Mouse (Mus musculus): Measurements from ENCODE around the gene Stard3.

Stard3 gene

DNA sequence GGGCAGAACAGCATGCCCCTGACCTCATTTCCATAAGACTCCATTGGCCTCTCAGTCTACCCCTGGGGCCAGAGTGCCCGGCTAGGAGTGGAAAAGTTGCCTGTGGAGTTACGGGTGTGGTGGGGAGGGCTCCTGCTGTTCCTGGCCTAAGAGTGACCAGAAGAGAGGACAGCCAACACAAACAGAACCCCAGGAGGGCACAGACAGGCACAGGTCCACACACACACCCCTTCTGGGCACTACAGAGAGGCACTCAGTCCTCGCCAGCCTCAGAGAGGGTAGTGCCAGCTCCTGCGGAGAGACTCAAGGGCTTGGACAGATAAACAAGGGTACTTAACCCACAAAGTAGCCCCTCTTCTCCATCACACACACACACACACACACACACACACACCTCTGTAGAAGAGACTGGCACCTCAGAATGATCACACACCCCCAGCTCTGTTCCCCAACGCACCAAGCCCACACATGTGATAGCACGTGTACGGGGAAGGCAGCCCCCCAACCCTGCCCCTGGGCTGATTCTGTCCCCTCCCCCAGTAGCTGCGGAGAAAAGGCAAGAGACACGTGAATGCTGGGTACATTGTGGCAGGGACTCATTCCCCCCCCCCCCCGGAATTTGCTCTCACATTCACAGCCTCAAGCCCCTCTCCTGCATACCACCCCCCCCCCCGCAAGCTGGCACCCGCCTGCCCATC lies 10.6 kb upstream of the Stard3 start:
- no peak for DNase-seq (ENCODE audit: extremely low spot score, low read depth, low spot score)

DNA sequence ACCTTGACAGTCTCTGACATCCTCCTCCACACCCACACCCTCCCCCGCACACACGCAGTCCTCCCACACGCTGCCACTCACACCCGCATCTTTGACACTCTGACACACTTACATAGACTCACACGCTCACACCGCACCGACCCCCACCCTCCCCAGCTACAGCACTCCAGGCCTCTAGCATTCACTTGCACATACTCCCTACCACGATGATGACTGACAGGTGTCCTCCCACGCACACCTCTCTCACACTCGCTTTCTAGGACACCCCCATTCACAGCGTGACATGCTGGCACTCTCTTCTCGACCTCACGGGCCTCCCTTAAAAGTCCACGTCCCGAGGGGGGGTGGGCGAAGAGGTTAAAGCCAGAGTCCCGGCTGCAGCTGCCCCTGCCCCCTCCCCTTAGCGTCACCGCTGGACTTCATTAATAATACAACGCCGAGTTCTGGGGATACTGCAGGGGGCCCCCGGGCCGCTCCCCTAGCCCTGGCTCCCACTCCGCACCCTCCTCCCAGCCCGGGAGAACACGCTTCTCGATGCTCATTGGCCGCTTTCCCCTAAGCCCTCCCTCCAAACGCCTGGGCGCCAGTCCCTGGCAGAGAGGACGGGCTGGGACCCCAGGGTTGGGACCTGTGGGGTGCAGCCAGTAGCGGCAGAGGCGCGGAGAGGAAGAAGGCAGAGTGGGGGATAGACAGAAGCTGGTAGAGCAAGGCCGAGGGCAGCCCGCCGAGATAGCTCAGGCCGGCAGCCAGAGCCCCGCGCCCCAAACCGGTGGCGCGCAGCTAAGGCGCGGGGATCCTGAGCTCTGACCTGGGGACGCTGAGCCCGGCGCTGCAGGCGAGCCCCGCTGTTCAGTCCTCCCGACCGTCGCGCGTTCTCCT lies 9.8 kb upstream of the Stard3 start, which contains the start of gene Ppp1r1b:
Gene Ppp1r1b, plus strand, starts transcription at position 322 of the 879 bp plus-strand sequence.
- DNase-seq (ENCODE audit: extremely low spot score, low read depth, low spot score), result no peak

DNA sequence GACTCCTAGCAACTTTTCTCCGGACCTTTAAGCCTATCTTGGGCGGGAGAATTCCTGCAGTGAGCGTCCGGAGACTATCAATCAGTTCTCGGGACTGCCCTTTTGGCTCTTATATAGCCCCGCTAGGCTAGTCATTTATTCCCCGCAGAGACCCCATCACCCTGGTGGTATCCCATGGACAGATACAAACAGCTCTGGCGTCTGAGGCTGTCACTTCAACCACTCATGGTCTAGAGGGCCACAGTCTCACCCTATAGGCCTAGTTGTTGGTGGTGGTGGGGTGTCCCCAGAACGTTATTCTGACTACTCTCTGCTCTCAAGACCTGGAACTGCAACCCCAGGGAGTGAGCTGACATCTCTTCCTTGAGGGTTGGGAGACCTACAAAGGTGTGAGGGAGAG lies 8.9 kb upstream of the Stard3 start:
- no peak for DNase-seq (ENCODE audit: extremely low spot score, low read depth, low spot score)

DNA sequence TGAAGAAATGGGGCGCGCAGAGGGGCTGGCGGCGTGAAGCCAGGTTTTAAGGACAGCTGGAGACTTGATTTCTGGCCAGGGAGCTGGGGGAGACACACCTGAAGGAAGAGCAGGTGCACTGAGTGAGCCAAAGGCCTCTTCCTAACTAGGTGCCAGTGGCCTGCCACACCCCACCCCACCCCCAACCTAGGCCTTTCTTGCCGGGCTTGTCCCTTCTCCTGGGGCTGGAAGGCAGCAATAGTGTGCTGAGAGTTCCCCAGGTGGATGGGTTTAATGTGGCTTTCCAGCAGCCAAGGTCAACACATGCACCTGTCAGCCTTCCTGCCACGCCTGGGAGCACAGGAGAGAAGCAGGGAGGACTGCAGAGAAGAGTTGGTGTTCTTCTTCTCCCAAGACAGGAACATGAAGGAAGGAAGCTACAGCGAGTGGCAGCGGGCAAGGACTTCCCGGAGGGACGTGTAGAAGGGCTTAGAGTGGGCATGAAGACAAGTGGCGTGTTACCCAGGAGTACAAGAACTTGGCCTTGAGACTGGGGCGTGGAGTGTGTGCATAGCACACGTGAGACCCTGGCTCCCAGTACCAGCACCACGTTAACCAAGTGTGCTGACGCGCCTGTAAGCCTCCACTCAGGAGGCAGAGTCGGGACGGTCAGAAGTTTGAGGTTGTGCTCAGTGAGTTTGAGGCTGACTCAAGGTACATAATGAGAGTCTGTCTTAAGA lies 5.7 kb upstream of the Stard3 start:
- DNase-seq (ENCODE audit: extremely low spot score, low read depth, low spot score), result no peak

DNA sequence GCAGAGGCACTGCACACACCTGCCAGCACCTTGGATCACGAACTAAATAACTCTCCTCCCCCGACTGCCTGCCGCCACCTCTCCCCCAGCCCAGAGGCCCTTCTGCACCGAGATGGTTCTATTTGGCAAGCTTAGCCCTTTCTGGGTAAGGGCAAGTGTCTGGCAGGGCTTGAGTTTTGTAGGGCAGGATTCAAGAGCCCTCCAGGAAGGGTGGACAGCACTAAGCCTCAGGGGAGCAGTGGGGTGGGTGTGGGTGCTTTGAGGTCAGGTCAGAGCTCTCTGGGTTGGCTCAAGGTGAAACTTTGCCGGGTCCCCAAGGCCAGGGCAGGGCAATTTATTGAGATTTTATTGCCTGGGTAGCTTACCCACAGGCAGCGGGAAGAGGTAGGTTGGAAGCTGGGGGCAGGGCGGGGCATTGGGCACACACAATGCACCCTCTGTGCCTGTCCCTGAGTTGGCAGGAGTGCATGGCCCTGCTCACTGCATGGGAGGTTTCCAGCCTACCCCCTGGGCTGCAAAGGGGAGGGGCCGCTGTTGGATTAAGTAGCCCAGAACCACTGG lies 4.4 kb upstream of the Stard3 start:
- no peak for DNase-seq (ENCODE audit: extremely low spot score, low read depth, low spot score)

DNA sequence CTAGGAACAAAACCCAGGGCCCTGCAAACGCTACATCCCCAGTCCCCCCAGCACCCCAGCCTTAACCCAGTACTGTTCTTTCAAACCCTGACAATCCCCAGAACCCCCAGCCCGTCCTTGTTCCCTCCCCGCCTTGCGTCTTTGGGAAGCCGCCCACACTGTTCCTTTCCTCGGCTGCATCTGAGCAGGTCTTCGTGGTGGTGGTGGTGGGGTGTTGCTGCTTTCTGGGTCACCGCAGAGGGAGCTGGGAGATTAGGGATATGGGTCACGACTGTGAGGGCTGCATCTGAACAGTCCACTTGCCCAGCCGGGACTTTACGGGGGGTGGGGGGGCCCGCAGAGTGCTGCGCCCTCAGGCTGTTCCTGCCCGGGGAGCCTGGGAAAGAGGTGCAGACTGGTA lies 3.7 kb upstream of the Stard3 start:
- DNase-seq (ENCODE audit: extremely low spot score, low read depth, low spot score), result no peak

DNA sequence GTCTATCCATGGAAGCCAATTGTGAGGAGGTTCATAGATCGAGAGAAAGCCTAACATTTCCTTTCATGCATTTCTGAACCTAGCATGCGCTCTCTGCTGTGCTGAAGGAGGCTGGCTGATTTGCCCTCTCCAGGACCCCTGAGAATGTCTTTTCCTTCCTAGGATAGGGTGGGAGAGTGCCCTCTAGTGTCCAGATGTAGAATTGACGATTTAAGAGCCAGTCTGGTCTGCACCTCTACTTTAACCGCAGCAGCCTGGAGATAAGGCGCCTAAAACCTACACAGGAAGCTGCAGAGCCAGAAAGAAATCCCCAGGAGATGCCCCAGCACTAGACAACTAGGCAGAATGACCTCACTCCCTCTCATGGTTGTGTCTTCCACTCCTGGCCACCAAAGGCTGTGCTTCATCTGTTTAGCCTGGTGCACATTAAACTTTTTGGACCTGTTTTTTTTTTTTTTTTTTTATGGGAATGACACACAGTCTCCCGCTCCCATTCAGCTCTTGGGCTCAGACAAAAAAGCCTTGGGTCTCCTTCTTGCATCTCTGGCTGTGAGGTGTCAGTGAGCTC lies 2.4 kb upstream of the Stard3 start:
- peak; percentile 93 for DNase-seq (ENCODE audit: extremely low spot score, low read depth, low spot score)

DNA sequence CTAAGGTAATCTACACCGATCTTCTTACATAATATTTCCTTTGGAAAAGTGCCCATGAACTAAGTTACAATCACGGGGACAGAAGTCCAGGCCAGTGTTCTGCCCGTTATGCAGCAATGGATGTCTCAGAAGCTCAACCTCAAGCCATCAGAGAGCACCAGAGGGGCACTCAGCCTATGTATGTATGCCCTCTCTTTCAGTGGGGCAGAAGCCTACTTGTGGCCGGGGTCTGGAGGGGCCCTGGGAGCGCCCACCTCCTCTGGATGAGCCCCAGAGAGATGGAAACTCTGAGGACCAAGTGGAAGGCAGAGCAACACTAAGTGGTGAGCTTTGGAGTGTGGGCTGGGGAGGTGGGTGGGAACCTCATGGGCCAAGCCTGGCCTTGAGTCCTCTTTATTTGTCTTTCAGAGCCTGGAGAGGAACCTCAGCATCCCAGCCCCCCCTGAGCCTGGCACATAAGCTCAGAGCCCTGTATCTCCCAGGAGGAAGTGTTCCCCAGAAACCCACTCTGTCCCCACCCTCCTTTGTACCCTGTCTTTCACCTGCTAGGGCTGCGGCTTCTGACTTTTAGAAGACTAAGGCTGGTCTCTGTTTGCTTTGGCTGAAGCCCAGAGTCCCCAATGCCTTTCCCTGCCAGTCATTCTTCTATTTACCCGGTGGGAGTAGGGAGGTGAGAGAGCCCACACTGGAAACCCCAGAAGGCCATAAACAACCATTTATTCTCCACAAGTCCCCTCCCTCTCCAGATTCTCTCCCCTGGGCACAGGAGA lies 1.4 kb upstream of the Stard3 start:
- DNase-seq (ENCODE audit: extremely low spot score, low read depth, low spot score), result no peak

DNA sequence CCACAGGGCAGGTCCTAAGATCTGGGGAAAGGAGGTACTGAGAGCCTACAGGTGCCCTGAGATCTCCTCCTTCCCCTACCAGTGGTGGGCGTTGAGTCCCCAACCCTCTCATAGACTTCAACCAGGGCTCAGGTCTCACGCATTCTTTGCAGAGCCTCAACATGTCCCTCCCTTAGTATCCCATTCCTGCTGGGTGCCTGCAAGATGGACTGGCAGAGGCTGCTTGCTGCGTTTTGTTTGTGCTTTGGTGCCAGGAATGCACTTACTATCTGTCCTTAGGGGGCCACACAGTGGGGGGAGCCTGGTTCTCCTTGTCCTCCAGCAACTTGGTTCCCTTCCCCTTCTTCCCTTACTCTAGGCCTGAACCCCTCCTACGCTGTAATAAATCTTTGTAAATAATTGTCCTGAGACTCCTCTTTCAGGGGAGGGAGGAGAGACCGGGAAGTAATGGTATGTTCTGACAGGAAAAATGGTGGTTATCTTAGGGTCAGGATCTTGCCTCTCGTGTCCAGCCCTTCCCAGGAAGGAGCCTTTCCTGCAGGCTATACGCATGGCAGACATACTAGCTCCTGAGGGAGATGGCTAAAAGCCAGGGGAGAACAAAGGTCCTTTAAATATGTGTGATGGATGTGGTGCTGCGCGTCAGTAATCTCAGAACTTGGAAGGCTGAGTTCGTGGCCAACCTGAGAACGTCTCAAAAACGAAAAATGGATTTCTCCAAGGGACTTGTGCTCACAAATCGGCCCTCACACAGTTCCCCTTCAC lies 590 bp upstream of the Stard3 start:
- no peak for DNase-seq (ENCODE audit: extremely low spot score, low read depth, low spot score)

DNA sequence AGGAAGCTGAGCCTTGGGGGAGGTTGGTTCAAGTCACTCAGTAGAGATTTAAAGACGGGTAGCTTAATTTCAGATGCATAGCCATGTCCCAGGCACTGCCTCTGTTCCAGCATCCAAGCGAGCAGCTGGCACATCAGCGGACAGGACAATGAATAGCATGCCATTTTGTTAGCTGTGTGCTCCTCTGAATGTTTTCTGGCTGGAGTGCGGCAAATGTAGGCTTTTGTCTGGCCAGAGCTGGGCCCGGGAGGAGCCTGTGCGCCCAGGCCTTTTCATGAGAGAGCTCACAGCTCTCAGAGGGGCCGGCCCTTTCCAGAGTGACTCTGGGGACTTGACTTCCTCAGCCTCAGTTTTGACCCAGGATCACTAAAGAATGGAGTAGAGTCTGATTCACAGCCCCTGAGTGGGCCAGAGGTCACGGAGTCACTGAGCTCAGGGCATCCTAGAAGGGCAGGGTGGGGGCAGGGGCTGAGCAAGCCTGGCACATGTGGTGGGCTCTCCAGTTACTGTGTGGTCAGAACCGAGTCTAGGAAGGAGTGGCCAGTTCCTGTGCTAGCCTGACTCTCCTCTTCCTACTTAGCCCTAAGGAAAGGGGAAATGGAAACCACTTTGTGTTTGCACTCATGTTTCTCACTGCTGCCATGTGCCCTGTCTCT lies 2.8 kb downstream of the Stard3 start:
- DNase-seq (ENCODE audit: extremely low spot score, low read depth, low spot score), result no peak

DNA sequence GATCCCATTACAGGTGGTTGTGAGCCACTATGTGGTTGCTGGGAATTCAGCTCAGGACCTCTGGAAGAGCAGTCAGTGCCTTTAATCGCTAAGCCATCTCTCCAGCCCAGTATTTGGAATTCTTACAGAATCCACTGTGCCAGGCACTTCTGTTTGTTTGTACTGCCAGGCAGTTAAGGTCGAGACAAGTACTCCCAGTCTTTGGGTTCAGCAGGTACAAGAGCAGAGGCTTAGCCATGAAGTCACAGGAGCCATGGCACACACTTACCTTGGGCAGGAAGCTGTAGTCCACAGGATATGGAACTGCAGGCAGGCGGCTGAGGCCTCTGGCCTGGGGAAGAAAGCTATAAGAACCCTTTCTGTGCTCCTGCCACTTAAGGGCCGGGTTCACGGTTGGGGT lies 5.6 kb downstream of the Stard3 start:
- no peak for DNase-seq (ENCODE audit: extremely low spot score, low read depth, low spot score)

DNA sequence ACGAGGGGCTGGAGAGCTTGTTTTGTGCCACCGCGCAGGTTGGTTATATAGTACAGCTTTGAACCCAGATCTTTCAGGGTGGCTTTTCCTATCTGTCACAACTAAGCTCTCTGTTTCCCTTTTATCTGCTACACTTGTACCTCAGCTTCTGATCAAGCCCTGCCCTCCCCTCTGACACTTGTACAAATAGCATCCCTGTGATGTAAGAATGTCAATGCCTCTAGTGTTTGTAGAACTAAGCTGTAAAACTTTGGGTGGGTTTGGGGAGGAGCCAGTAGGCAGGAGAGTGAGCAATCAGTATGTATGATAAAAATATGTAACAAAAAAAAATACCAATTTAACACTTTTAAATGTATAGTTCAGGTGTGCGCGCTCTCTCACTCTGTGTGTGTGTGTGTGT lies 6.2 kb downstream of the Stard3 start:
- DNase-seq (ENCODE audit: extremely low spot score, low read depth, low spot score), result no peak

DNA sequence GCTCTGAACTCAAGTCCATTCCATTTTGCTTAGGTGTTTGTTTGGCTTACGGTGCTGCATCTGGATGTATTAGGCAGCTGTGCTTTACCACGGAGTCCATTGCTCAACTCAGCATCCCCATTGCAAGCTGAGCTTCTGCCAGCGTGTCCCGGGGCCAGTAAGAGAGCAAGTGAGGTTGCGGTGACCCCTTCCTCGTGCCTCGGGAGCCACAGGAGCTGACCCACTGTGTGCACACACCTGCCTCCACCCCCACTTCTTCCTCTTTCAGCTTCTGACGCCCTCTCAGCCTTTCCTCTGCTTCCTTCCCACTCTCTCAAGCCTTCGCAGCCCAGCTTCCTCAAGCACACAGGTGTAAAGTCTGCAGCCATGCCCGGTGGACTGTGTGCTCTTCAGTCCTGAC lies 8.1 kb downstream of the Stard3 start:
- DNase-seq (ENCODE audit: extremely low spot score, low read depth, low spot score), result no peak

DNA sequence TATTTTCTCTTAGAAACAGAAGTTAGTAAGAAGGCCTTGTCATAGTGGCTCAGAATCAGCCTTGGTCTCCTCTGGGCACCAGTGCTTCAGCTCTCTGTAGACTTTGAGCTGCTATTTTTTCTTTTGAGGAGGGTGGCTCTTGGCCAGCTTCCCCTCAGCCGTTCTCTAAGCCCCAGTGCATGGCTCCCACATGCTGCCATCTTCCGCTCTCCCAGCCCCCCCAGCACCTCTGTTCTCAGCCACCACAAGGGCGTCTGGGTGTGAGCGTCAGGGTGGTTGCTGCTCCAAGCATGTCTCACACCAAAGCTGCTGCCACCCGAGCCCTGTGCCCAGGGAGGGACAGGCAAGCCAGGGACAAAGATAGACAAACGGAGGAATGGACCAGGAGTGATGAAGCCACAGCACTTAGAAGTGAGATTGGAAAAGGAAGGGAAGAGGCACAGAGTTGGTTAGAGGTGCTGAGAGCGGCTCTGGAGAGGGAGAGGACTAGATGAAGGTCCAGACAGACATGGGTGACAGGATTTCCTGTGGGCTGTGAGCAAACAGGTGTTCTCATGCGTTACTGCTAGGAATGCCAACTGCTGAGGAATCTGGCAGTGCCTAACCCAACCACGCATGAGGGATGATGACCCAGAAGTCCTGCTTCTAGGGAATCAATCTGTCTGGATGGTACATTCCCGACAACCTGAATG lies 9.1 kb downstream of the Stard3 start:
- no peak for DNase-seq (ENCODE audit: extremely low spot score, low read depth, low spot score)

DNA sequence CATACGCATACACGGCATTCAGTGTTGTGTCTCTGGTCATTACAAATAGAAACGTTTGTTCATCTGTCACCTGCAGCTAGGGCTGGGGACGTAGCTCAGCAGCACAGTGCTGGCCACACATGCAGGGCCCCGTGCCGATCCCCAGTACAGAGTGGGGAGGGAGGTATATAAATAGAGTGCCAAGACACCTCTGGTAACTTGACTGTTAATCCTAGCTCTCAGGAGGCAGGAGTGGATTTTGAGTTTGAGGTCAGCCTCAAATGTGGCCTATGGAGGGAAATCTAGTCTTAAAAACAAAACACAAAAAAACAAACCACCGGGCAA lies 9.7 kb downstream of the Stard3 start:
- DNase-seq (ENCODE audit: extremely low spot score, low read depth, low spot score), result no peak

DNA sequence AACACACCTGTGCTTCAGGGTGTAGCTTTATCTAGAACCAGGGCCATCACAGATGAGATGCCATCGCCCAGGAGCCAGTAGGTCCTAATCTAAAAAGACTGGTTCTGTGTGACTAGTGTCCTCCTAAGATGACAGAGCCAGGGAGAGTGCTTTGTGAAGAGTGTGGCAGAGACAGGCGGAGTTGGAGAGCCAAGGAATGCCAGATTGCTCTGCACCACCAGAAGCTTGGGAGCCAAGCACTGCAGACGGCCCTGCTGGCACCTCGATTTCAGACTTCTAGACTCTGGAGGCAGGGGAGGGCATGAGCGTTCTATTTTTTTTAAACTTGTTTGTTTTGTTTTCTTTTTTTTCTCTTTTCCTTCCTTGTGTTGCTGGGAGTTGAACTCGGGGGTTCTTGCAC lies 11.2 kb downstream of the Stard3 start:
- no peak for DNase-seq (ENCODE audit: extremely low spot score, low read depth, low spot score)

DNA sequence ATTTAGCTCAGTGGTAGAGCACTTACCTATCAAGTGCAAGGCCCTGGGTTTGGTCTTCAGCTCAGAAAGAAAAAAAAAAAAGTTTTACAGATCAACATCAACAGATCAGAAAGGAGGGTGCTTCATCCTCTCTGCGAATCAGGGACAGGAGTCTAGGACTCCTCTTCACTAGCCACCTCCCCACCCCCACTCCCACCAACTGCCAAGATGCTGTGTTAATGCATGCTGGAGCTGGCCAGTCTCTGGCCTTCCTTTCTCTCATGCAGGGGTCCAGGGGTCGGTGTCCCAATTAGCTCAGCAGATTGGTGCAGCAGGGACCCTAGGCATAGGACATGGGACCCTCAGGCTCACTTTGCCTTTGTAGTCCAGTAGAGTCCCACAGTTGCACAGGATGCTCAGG lies 12.4 kb downstream of the Stard3 start:
- DNase-seq (ENCODE audit: extremely low spot score, low read depth, low spot score), result no peak

DNA sequence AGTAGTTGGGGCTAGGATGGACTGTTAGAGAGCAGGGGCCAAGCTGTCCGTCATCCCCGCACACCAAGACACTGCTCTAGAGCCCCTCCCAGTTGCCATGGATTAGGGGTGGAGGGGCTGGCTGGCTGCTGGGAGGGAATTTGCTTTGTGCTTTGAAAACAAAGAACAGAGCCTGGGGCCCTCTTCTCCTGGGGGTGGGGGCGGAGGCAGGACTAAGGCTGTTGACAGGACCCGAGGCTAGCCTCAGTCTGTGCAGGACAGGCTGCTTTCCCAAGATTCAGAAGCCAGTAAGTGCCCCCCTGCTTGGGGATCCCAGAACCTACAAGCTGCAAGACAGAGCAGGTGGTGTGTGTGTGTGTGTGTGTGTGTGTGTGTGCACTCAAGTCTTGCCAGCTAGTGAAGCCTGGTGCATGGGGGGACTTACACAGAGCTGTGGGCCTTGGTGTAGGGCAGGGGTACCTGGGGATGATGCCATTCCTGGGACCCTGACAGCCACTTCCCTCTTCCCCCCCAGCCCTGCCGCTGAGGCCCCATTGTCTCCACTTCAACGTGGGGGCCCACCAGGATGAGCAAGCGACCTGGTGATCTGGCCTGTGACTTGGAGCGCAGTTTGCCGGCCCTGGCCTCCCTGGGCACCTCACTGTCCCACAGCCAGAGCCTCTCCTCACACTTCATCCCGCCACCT lies 13.5 kb downstream of the Stard3 start:
- no peak for DNase-seq (ENCODE audit: extremely low spot score, low read depth, low spot score)

Data from hindlimb bud, embryonic 11.5 days (tissue).